In genomic region chr1:180230580-180230979, GRCm38 (mm10) we compare ENCODE assay signal across 8 mouse cellular contexts. TPM values are rescaled to one million over a fixed set of nuclear protein-coding genes. Genes with fewer than 3 reads are reported as not detected.
DNase-seq lines count a peak whose midpoint lies in the region; ATAC-seq and TF ChIP-seq lines count a peak whose summit lies in the region.

No protein-coding gene starts in this region.

- TF ChIP-seq CTCF in heart, postnatal 0 days (IDR thresholded peaks at IDR 0.05; ENCODE audit: low read depth), result peak; percentile 60

- WGBS in heart, postnatal 0 days, result 28% methylated on average over 2 of the region's 2 CpGs
- WGBS in midbrain, embryonic 14.5 days, result 26% methylated on average over 2 of the region's 2 CpGs
- 20% methylated on average over 2 of the region's 2 CpGs for WGBS in midbrain, embryonic 13.5 days

- H3K36me3 ChIP-seq in heart, postnatal 0 days (replicated peaks; ENCODE audit: control insufficient read depth, insufficient read depth, low read length), result peaks cover 8% of the 10 kb centered on the region
- H3K36me3 ChIP-seq in midbrain, embryonic 14.5 days (ENCODE audit: control insufficient read depth, insufficient read depth, low read length), result no peaks in the 10 kb centered on the region
- H3K36me3 ChIP-seq in midbrain, embryonic 13.5 days, result no peaks in the 10 kb centered on the region

- no peak overlapping the region for H3K9ac ChIP-seq in heart, postnatal 0 days (replicated peaks; ENCODE audit: low read depth, low read length)
- H3K9ac ChIP-seq in midbrain, embryonic 14.5 days (replicated peaks; ENCODE audit: low read length), result no peak overlapping the region
- no peak overlapping the region for H3K9ac ChIP-seq in midbrain, embryonic 13.5 days (replicated peaks)

- no peak for ATAC-seq in heart, postnatal 0 days (ENCODE audit: insufficient read depth, low read depth)
- ATAC-seq in midbrain, embryonic 14.5 days (ENCODE audit: low FRiP score, low TSS enrichment), result no peak
- ATAC-seq in midbrain, embryonic 13.5 days, result no peak

- no peaks in the 10 kb centered on the region for H3K4me1 ChIP-seq in heart, postnatal 0 days (ENCODE audit: control insufficient read depth, insufficient read depth)
- H3K4me1 ChIP-seq in midbrain, embryonic 14.5 days (ENCODE audit: control insufficient read depth, insufficient read depth, low read length), result no peaks in the 10 kb centered on the region
- peaks cover 12% of the 10 kb centered on the region for H3K4me1 ChIP-seq in midbrain, embryonic 13.5 days (replicated peaks)

- H3K27me3 ChIP-seq in heart, postnatal 0 days (ENCODE audit: control insufficient read depth, insufficient read depth, low read length), result no peaks in the 10 kb centered on the region
- H3K27me3 ChIP-seq in midbrain, embryonic 14.5 days (ENCODE audit: control insufficient read depth, insufficient read depth, low read length), result no peaks in the 10 kb centered on the region
- H3K27me3 ChIP-seq in midbrain, embryonic 13.5 days, result no peaks in the 10 kb centered on the region

- no peak overlapping the region for H3K27ac ChIP-seq in heart, postnatal 0 days (ENCODE audit: low read depth)
- no peak overlapping the region for H3K27ac ChIP-seq in midbrain, embryonic 14.5 days (replicated peaks; ENCODE audit: low read depth, low read length)
- H3K27ac ChIP-seq in midbrain, embryonic 13.5 days, result no peak overlapping the region

- DNase-seq in heart, postnatal 0 days (ENCODE audit: low spot score), result no peak
- DNase-seq in heart, postnatal 25 days (ENCODE audit: low spot score), result no peak
- DNase-seq in midbrain, embryonic 14.5 days, result peak; percentile 31
- DNase-seq in embryo, embryonic 11 days, result peak; percentile 41
- peak; percentile 58 for DNase-seq in thymus, postnatal 0 days (ENCODE audit: low spot score)
- no peak for DNase-seq in urinary bladder, postnatal 4 days (ENCODE audit: low spot score in 2 of 2)
- no peak for DNase-seq in gastrocnemius, adult 18-20 months (ENCODE audit: low spot score)

- 0 out of 2 replicates have a peak, but pooled peaks cover 4% of the 10 kb centered on the region for H3K9me3 ChIP-seq in heart, postnatal 0 days (replicated peaks; ENCODE audit: control insufficient read depth, low read length)
- no peaks in the 10 kb centered on the region for H3K9me3 ChIP-seq in midbrain, embryonic 14.5 days (ENCODE audit: control insufficient read depth, low read length)
- no peaks in the 10 kb centered on the region for H3K9me3 ChIP-seq in midbrain, embryonic 13.5 days

- no peak for TF ChIP-seq EP300 in heart, postnatal 0 days (IDR thresholded peaks at IDR 0.05; ENCODE audit: low read depth)

- no peak overlapping the region for H3K4me2 ChIP-seq in heart, postnatal 0 days (ENCODE audit: low read depth, low read length)
- no peak overlapping the region for H3K4me2 ChIP-seq in midbrain, embryonic 14.5 days (ENCODE audit: low read length)
- no peak overlapping the region for H3K4me2 ChIP-seq in midbrain, embryonic 13.5 days (replicated peaks)

- intact Hi-C loops in heart, postnatal 25 days (cut with DNase I), result no loop called here

- no peak overlapping the region for H3K4me3 ChIP-seq in heart, postnatal 0 days (ENCODE audit: low read depth, low read length)
- H3K4me3 ChIP-seq in midbrain, embryonic 14.5 days (replicated peaks; ENCODE audit: low read depth, low read length), result no peak overlapping the region
- no peak overlapping the region for H3K4me3 ChIP-seq in midbrain, embryonic 13.5 days (replicated peaks)

RNA-seq across cellular contexts. Expression of gene Coq8a, which starts 31.2 kb away (rescaled TPM):
- total RNA-seq in heart, postnatal 0 days (2014; rRNA removed; ENCODE audit: low replicate concordance), result 148 and 166 TPM in 2 replicates
- 226 and 231 TPM in 2 replicates for polyA plus RNA-seq in heart, postnatal 0 days (2015; fragmentation: Nextera tagmentation; extraction: Ambion mirVana)
- total RNA-seq in heart, postnatal 25 days (2021), result 100 to 1,000 TPM; 810 to 852 TPM
- 2.0 and 2.1 TPM in 2 replicates for polyA plus RNA-seq in midbrain, embryonic 14.5 days (2014; fragmentation: Nextera tagmentation; extraction: Ambion mirVana)
- polyA plus RNA-seq in midbrain, embryonic 13.5 days (2015; fragmentation: Nextera tagmentation; extraction: Ambion mirVana), result 2.2 and 2.6 TPM in 2 replicates
- 12.6 and 14.1 TPM in 2 replicates for polyA plus RNA-seq in thymus, postnatal 0 days (2015; fragmentation: Nextera tagmentation; extraction: Ambion mirVana)
- 1,000 to 10,000 TPM; 1,142 to 1,473 TPM for total RNA-seq in gastrocnemius, adult 18-20 months (2021)

RNA-seq across cellular contexts. Expression of gene Psen2, which starts 32.7 kb away (rescaled TPM):
- 30.8 and 33.3 TPM in 2 replicates for total RNA-seq in heart, postnatal 0 days (2014; rRNA removed; ENCODE audit: low replicate concordance)
- polyA plus RNA-seq in heart, postnatal 0 days (2015; fragmentation: Nextera tagmentation; extraction: Ambion mirVana), result 15.2 and 16.4 TPM in 2 replicates
- 10 to 100 TPM; 12.4 to 13.9 TPM for total RNA-seq in heart, postnatal 25 days (2021)
- 12.9 and 13.7 TPM in 2 replicates for polyA plus RNA-seq in midbrain, embryonic 14.5 days (2014; fragmentation: Nextera tagmentation; extraction: Ambion mirVana)
- polyA plus RNA-seq in midbrain, embryonic 13.5 days (2015; fragmentation: Nextera tagmentation; extraction: Ambion mirVana), result 10.7 and 11.1 TPM in 2 replicates
- polyA plus RNA-seq in thymus, postnatal 0 days (2015; fragmentation: Nextera tagmentation; extraction: Ambion mirVana), result 9.3 and 11.6 TPM in 2 replicates
- 1 to 10 TPM; 8.2 to 8.4 TPM for total RNA-seq in gastrocnemius, adult 18-20 months (2021)

Comparison
In these comparisons a context has a peak if more than half of its experiments do, and no peak if none do; other contexts are left out.
1. DNase-seq: peak in midbrain, embryonic 14.5 days (single experiment), embryo, embryonic 11 days (single experiment) and thymus, postnatal 0 days (single experiment); none in heart, postnatal 0 days (single experiment), heart, postnatal 25 days (single experiment), urinary bladder, postnatal 4 days (0 of 2) and gastrocnemius, adult 18-20 months (single experiment).
2. RNA of gene Coq8a, which starts 31.2 kb away (polyA plus RNA-seq): 226 to 231 TPM in heart, postnatal 0 days; 12.6 to 14.1 TPM in thymus, postnatal 0 days, 2.2 to 2.6 TPM in midbrain, embryonic 13.5 days and 2.0 to 2.1 TPM in midbrain, embryonic 14.5 days; every median in the first group is over 10 times any median in the second.